Mouse (Mus musculus) E14TG2a.4 (cell line): ENCODE measurements around the gene Vps39.

Experiments
- H3K27me3 ChIP-seq: 2 replicates; pipeline ENCODE4 v1.6.1; 2014; ENCODE audit warnings: low read length, control low read depth; ENCODE audit not compliant: insufficient read depth
- H3K36me3 ChIP-seq: 2 replicates; pipeline ENCODE4 v1.6.1; 2014; ENCODE audit warnings: low read length, control low read depth; ENCODE audit not compliant: insufficient read depth
- H3K4me1 ChIP-seq: replicated peaks from 2 replicates; pipeline ENCODE4 v1.6.1; 2014; ENCODE audit warnings: low read depth, low read length, control low read depth
- H3K4me3 ChIP-seq: replicated peaks from 2 replicates; pipeline ENCODE4 v1.5.1; 2014; ENCODE audit warnings: mild to moderate bottlenecking, low read length
- H3K9me3 ChIP-seq: 2 replicates; pipeline ENCODE4 v1.6.1; 2014; ENCODE audit warnings: low read length, control low read depth
- CTCF ChIP-seq: conservative IDR thresholded peaks from 2 replicates; pipeline ENCODE4 v1.5.1; 2014; ENCODE audit warnings: low read length
- NANOG ChIP-seq: IDR thresholded peaks from 2 replicates; pipeline ENCODE4 v1.6.1; 2014; ENCODE audit warnings: borderline replicate concordance, low read length, mixed read lengths
- POU5F1 ChIP-seq: IDR thresholded peaks from 2 replicates; pipeline ENCODE4 v1.6.1; 2014; ENCODE audit warnings: low read length, borderline replicate concordance

Vps39 gene

GRCm38 (mm10) chr2:120314487-120314886 is 38.5 kb downstream of the Vps39 start:
- Histone ChIP-seq H3K9me3 (no peaks in the 10 kb centered on the region), H3K4me3 (no peak overlapping the region), H3K36me3 (peaks cover 33% of the 10 kb centered on the region), H3K4me1 (peaks cover 17% of the 10 kb centered on the region), H3K27me3 (no peaks in the 10 kb centered on the region)
- TF ChIP-seq NANOG (no peak), POU5F1 (no peak), CTCF (no peak)

- Histone ChIP-seq H3K9me3 (no peaks in the 10 kb centered on the region), H3K4me3 (peak within 1 kb of the TSS; percentile 63), H3K27me3 (0 out of 2 replicates have a peak, but pooled peaks cover 1% of the 10 kb centered on the region), H3K4me1 (peaks cover 17% of the 10 kb centered on the region), H3K36me3 (peaks cover 28% of the 10 kb centered on the region)
- TF ChIP-seq POU5F1 (no peak), NANOG (no peak), CTCF (no peak)
Measured at GRCm38 (mm10) chr2:120313976-120314375, 39.0 kb downstream of the Vps39 start, which contains the start of gene Pla2g4f. Gene Pla2g4f, minus strand, starts transcription at chr2:120314165.

GRCm38 (mm10) chr2:120312276-120312825 is 40.6 kb downstream of the Vps39 start:
- TF ChIP-seq POU5F1 (no peak), NANOG (no peak), CTCF (no peak)
- no peaks in the 10 kb centered on the region for H3K9me3 ChIP-seq

GRCm38 (mm10) chr2:120304113-120304512 is 48.8 kb downstream of the Vps39 start:
- Histone ChIP-seq H3K4me3 (no peak overlapping the region), H3K4me1 (peaks cover 29% of the 10 kb centered on the region), H3K36me3 (no peaks in the 10 kb centered on the region), H3K27me3 (0 out of 2 replicates have a peak, but pooled peaks cover 2% of the 10 kb centered on the region), H3K9me3 (no peaks in the 10 kb centered on the region)
- no peak for TF ChIP-seq CTCF

More at GRCm38 (mm10) chr2:120312276-120312825, 40.6 kb downstream of the Vps39 start:
- 0 out of 2 replicates have a peak, but pooled peaks cover 2% of the 10 kb centered on the region for H3K27me3 ChIP-seq
- H3K36me3 ChIP-seq: peaks cover 11% of the 10 kb centered on the region
- peaks cover 17% of the 10 kb centered on the region for H3K4me1 ChIP-seq
- no peak overlapping the region for H3K4me3 ChIP-seq

- Histone ChIP-seq H3K27me3 (no peaks in the 10 kb centered on the region), H3K36me3 (no peaks in the 10 kb centered on the region), H3K9me3 (no peaks in the 10 kb centered on the region), H3K4me3 (no peak overlapping the region), H3K4me1 (peaks cover 29% of the 10 kb centered on the region)
- no peak for TF ChIP-seq POU5F1
- no peak for TF ChIP-seq NANOG
- TF ChIP-seq CTCF: no peak
Measured at GRCm38 (mm10) chr2:120301076-120301475, 51.9 kb downstream of the Vps39 start.

GRCm38 (mm10) chr2:120299866-120300265 is 53.1 kb downstream of the Vps39 start:
- TF ChIP-seq NANOG (no peak), CTCF (no peak), POU5F1 (no peak)

GRCm38 (mm10) chr2:120296160-120296559 is 56.8 kb downstream of the Vps39 start:
- H3K36me3 ChIP-seq: no peaks in the 10 kb centered on the region
- H3K27me3 ChIP-seq: no peaks in the 10 kb centered on the region
- H3K4me3 ChIP-seq: no peak overlapping the region
- TF ChIP-seq CTCF (no peak), POU5F1 (no peak), NANOG (no peak)
- H3K4me1 ChIP-seq: 0 out of 2 replicates have a peak, but pooled peaks cover 12% of the 10 kb centered on the region
- no peaks in the 10 kb centered on the region for H3K9me3 ChIP-seq

More at GRCm38 (mm10) chr2:120299866-120300265, 53.1 kb downstream of the Vps39 start:
- no peaks in the 10 kb centered on the region for H3K27me3 ChIP-seq
- H3K36me3 ChIP-seq: no peaks in the 10 kb centered on the region
- no peaks in the 10 kb centered on the region for H3K9me3 ChIP-seq
- peaks cover 29% of the 10 kb centered on the region for H3K4me1 ChIP-seq
- no peak overlapping the region for H3K4me3 ChIP-seq

- Histone ChIP-seq H3K4me3 (no peak overlapping the region), H3K4me1 (0 out of 2 replicates have a peak, but pooled peaks cover 3% of the 10 kb centered on the region), H3K36me3 (no peaks in the 10 kb centered on the region), H3K9me3 (no peaks in the 10 kb centered on the region), H3K27me3 (peaks cover 11% of the 10 kb centered on the region)
- TF ChIP-seq NANOG (no peak), POU5F1 (no peak), CTCF (no peak)
Measured at GRCm38 (mm10) chr2:120291471-120292078, 61.4 kb downstream of the Vps39 start.

GRCm38 (mm10) chr2:120288995-120289394 is 63.9 kb downstream of the Vps39 start, which contains the start of gene Pla2g4d:
Gene Pla2g4d, minus strand, starts transcription at chr2:120289197.
- no peak for TF ChIP-seq POU5F1
- no peak for TF ChIP-seq CTCF
- no peak for TF ChIP-seq NANOG
- H3K27me3 ChIP-seq: peaks cover 11% of the 10 kb centered on the region
- H3K36me3 ChIP-seq: no peaks in the 10 kb centered on the region
- H3K4me3 ChIP-seq: no peak within 1 kb of the TSS
- H3K4me1 ChIP-seq: 0 out of 2 replicates have a peak, but pooled peaks cover 3% of the 10 kb centered on the region
- H3K9me3 ChIP-seq: no peaks in the 10 kb centered on the region
